Mouse (Mus musculus): ENCODE measurements around the gene Hnrnpul1.

GRCm38 (mm10) chr7:25734991-25735390 lies 19.6 kb downstream of the Hnrnpul1 start:
- TF ChIP-seq CTCF (IDR thresholded peaks at IDR 0.05; ENCODE audit: control insufficient read depth, insufficient read depth, insufficient read length) (no peak), MAX (IDR thresholded peaks at IDR 0.05) (no peak), FOSL1 (IDR thresholded peaks at IDR 0.05; ENCODE audit: insufficient read depth, low read length, poor library complexity, severe bottlenecking) (no peak), MYOG (IDR thresholded peaks at IDR 0.05; ENCODE audit: control insufficient read depth, extremely low read depth, insufficient read length) (no peak), CEBPB (IDR thresholded peaks at IDR 0.05; ENCODE audit: low read depth) (no peak), MYOD1 (IDR thresholded peaks at IDR 0.05; ENCODE audit: control insufficient read depth, insufficient read length, low read depth) (no peak)

All from C2C12 (cell line).